Mouse (Mus musculus): ENCODE data around the gene Sytl2. TPM values are rescaled to one million over a fixed set of nuclear protein-coding genes. Genes with fewer than 3 reads are reported as not detected.

The Sytl2 gene
- total and polyA plus RNA-seq, 3 experiments, result not detected

GRCm38 (mm10) chr7:90312151-90312883 is 10.3 kb downstream of the Sytl2 start:
- DNase-seq (ENCODE audit: low read depth, low spot score), result peak; percentile 5
- TF ChIP-seq CTCF (IDR thresholded peaks at IDR 0.05 in 2 of 3, conservative IDR thresholded peaks at IDR 0.05 in 1 of 3; ENCODE audit: control insufficient read depth in 1 of 3, insufficient read depth in 1 of 3, low read depth in 2 of 3, low read length in 3 of 3, poor library complexity in 1 of 3, severe bottlenecking in 1 of 3) (no peak), GATA1 (IDR thresholded peaks at IDR 0.05; ENCODE audit: low read depth, low read length) (no peak), ELF1 (IDR thresholded peaks at IDR 0.05; ENCODE audit: low read depth, low read length) (no peak), KAT2A (conservative IDR thresholded peaks at IDR 0.05; ENCODE audit: low read depth, low read length) (no peak), MEF2A (IDR thresholded peaks at IDR 0.05; ENCODE audit: extremely low read depth, insufficient replicate concordance, low read depth, low read length, poor library complexity, severe bottlenecking) (no peak), NELFE (IDR thresholded peaks at IDR 0.05; ENCODE audit: low read depth, low read length) (no peak), USF1 (IDR thresholded peaks at IDR 0.05; ENCODE audit: low read depth, low read length) (no peak), MYC (IDR thresholded peaks at IDR 0.05; ENCODE audit: low read depth, low read length) (no peak), ZNF384 (IDR thresholded peaks at IDR 0.05; ENCODE audit: low read depth, low read length) (no peak), RCOR1 (IDR thresholded peaks at IDR 0.05; ENCODE audit: low read depth, low read length) (no peak), E2F4 (IDR thresholded peaks at IDR 0.05; ENCODE audit: borderline replicate concordance, low read depth, low read length) (no peak), USF2 (IDR thresholded peaks at IDR 0.05; ENCODE audit: borderline replicate concordance in 1 of 2, insufficient read depth in 1 of 2, low read depth in 1 of 2, low read length in 2 of 2) (no peak), NRF1 (IDR thresholded peaks at IDR 0.05; ENCODE audit: insufficient read depth, low read depth, low read length, poor library complexity, severe bottlenecking) (no peak), ZC3H11A (IDR thresholded peaks at IDR 0.05; ENCODE audit: low read depth, low read length) (no peak), SMC3 (IDR thresholded peaks at IDR 0.05; ENCODE audit: low read depth, low read length) (no peak)
- no peaks in the 10 kb centered on the region for H3K36me3 ChIP-seq (ENCODE audit: control insufficient read depth in 1 of 2, insufficient read depth in 2 of 2, low read length in 2 of 2)
- H3K27me3 ChIP-seq (ENCODE audit: control insufficient read depth in 1 of 2, insufficient read depth in 2 of 2, low read length in 2 of 2), result no peaks in the 10 kb centered on the region
- no peaks in the 10 kb centered on the region for H3K9me3 ChIP-seq (replicated peaks; ENCODE audit: insufficient read depth, low read length)
- no peaks in the 10 kb centered on the region for H3K79me2 ChIP-seq (ENCODE audit: control insufficient read depth, insufficient read depth, low read length, poor library complexity)
- no peaks in the 10 kb centered on the region for H3K4me1 ChIP-seq (ENCODE audit: control insufficient read depth in 1 of 2, insufficient read depth in 2 of 2, low read length in 2 of 2)
- H3K9ac ChIP-seq (ENCODE audit: control insufficient read depth, low read depth, low read length, poor library complexity, severe bottlenecking), result no peak overlapping the region
- H3K27ac ChIP-seq (ENCODE audit: control insufficient read depth, low read depth, low read length), result no peak overlapping the region
- no peak overlapping the region for H3K4me3 ChIP-seq (ENCODE audit: control insufficient read depth in 1 of 2, insufficient read depth in 1 of 2, low read depth in 2 of 2, low read length in 2 of 2)

GRCm38 (mm10) chr7:90313421-90313820 is 11.4 kb downstream of the Sytl2 start:
- Histone ChIP-seq H3K79me2 (ENCODE audit: control insufficient read depth, insufficient read depth, low read length, poor library complexity) (no peaks in the 10 kb centered on the region), H3K36me3 (ENCODE audit: control insufficient read depth in 1 of 2, insufficient read depth in 2 of 2, low read length in 2 of 2) (no peaks in the 10 kb centered on the region), H3K9me3 (replicated peaks; ENCODE audit: insufficient read depth, low read length) (no peaks in the 10 kb centered on the region), H3K27ac (ENCODE audit: control insufficient read depth, low read depth, low read length) (no peak overlapping the region), H3K27me3 (ENCODE audit: control insufficient read depth in 1 of 2, insufficient read depth in 2 of 2, low read length in 2 of 2) (no peaks in the 10 kb centered on the region), H3K4me3 (ENCODE audit: control insufficient read depth in 1 of 2, insufficient read depth in 1 of 2, low read depth in 2 of 2, low read length in 2 of 2) (no peak overlapping the region), H3K9ac (ENCODE audit: control insufficient read depth, low read depth, low read length, poor library complexity, severe bottlenecking) (no peak overlapping the region), H3K4me1 (ENCODE audit: control insufficient read depth in 1 of 2, insufficient read depth in 2 of 2, low read length in 2 of 2) (no peaks in the 10 kb centered on the region)
- TF ChIP-seq GATA1 (IDR thresholded peaks at IDR 0.05; ENCODE audit: low read depth, low read length) (no peak), TCF12 (IDR thresholded peaks at IDR 0.05; ENCODE audit: low read depth, low read length) (no peak), MYB (IDR thresholded peaks at IDR 0.05; ENCODE audit: low read depth, low read length) (no peak), CHD2 (IDR thresholded peaks at IDR 0.05; ENCODE audit: low read length) (no peak), GABPA (IDR thresholded peaks at IDR 0.05; ENCODE audit: low read depth, low read length) (no peak), USF2 (IDR thresholded peaks at IDR 0.05; ENCODE audit: borderline replicate concordance in 1 of 2, insufficient read depth in 1 of 2, low read depth in 1 of 2, low read length in 2 of 2) (no peak), JUND (IDR thresholded peaks at IDR 0.05; ENCODE audit: low read depth, low read length) (no peak), EP300 (IDR thresholded peaks at IDR 0.05; ENCODE audit: low read depth in 1 of 2, low read length in 2 of 2) (no peak), UBTF (IDR thresholded peaks at IDR 0.05; ENCODE audit: borderline replicate concordance, insufficient read depth, low read depth, low read length) (no peak), MXI1 (IDR thresholded peaks at IDR 0.05; ENCODE audit: low read depth, low read length) (no peak)
- peak; percentile 4 for DNase-seq (ENCODE audit: low read depth, low spot score)
